Mouse (Mus musculus): ENCODE results near the gene Peli2.

DNA sequence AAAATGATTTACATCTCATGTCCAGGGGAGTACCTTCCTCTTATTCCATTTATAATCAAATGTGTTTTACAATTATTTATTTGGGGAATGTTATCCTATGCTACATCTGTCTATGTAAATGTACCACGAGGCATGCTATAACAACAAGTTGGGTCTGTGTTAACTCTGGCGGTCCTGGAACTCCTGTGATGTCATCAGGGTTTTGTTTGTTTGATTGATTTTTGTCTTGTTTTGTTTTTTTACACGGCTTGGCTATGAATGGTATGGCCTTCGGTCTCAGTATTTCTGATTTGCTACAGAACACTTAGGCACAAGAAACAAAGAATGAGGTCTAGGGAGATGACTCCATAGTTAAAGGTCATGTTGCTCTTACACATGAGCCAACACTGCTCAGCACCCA, 48.5 kb upstream of the Peli2 start:
- no peak for TF ChIP-seq CTCF (IDR thresholded peaks at IDR 0.05)
- no peak for TF ChIP-seq EP300 (IDR thresholded peaks at IDR 0.05)
